Mouse (Mus musculus) olfactory bulb, adult 2 months (tissue): Measurements from ENCODE around the gene Upk2.

Source experiments
- CTCF ChIP-seq: fragments of 200-500 bp; IDR thresholded peaks from 2 replicates; pipeline ENCODE4 v1.5.1; 2012; ENCODE audit warnings: low read depth, mild to moderate bottlenecking, low read length, moderate library complexity; ENCODE audit not compliant: insufficient read depth
- POLR2A ChIP-seq: fragments of 200-500 bp; IDR thresholded peaks from 2 replicates; pipeline ENCODE4 v1.6.1; 2012; ENCODE audit warnings: mild to moderate bottlenecking, low read depth, low read length, moderate library complexity; ENCODE audit not compliant: insufficient read depth

DNA sequence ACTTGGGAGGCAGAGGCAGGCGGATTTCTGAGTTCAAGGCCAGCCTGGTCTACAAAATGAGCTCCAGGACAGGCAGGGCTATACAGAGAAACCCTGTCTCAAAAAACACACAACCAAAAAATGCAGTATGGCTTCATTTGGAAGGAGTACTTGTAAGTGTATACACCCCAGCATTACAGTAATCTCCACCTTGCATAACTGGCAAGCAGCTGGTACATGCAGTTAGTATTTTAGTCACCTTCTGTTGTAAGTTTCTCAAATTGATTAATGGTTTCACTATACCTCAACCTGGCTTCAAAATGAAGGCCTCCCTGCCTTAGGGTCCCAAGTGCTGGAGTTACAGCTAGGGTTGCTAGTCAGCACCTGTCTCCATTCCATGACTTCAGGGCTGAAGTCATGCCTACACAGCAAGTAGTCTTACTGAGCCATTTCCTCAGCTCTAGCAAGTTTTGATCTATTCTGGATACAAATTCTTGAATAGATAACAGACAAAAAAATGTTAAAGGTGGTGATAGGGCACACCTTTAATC lies 43.1 kb downstream of the Upk2 start:
- TF ChIP-seq CTCF = no peak
- TF ChIP-seq POLR2A = no peak
